Mouse (Mus musculus) adrenal gland, adult 18-20 months (tissue): ENCODE measurements around the gene Ift43. TPM values are rescaled to one million over a fixed set of nuclear protein-coding genes. Genes with fewer than 3 reads are reported as not detected.

Source experiments
- DNase-seq, 2 experiments: peaks; one replicate each; pipeline ENCODE4 v3.0.0; 2021 to 2022; ENCODE audit warnings: low spot score in 2 of 2
- total RNA-seq, 2 experiments: library from RNA; stranded (reverse); gene quantifications; 1 replicate in 1 of 2; 2 replicates in 1 of 2; pipeline ENCODE4 v1.2.3; 2021

Gene Ift43
- total RNA-seq, 2 experiments from 2014 or later, result 22.6 to 26.2 TPM

DNA sequence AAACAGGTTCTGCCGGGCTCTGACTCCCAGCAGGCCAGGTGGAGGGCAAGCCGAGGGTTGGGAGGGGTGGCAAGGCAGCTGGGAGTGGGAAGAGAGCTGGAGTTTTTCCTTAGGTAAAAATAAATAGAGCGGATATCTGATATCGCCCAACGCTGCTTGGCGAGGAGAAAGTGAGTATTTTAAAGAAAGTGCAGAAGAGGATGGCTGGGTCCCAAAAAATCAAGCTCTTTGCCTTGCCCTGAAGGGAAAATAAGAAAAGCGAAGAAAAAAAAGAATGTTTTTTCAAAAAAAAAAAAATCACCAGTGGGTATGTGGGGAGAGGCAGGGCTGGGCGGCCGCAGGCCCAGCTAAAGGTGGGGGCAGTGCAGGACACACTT is 4.2 kb upstream of the Ift43 start:
- DNase-seq, result no peak

DNA sequence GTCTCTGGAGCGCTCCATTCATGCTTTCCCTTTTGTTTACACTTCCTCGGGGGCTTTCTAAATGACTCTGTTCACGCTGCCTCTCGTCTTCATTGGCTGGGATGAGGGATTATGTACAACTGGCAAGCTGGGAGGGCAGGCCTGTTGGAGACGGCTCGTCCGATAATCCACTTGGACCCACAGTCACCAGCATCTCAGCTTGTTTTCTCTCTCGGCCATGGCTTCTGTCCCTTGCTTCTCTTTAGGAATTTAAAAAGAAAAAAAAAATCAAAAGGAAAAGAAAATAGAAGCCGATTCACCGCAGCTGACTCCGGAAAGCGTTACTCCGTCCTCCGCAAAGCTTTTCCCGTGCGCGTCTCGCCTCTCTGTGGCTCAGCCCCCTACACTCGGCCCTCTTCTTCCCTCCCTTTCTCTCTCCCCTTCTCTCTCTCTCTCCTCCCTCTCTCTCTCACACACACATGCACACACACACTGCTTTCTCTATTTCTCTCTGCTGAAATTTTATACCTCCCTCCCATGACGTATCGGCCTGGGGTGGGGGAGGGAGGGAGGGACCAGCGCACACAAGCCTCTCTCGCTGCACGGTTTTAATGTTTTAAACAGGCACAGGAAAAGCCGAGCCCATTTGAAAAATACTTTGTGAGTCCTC is 3.7 kb upstream of the Ift43 start, which contains the start of gene Tgfb3:
Gene Tgfb3, minus strand, starts transcription at position 489 of the 649 bp plus-strand sequence.
- peak in 1 of 2 experiments; percentile 45 for DNase-seq

DNA sequence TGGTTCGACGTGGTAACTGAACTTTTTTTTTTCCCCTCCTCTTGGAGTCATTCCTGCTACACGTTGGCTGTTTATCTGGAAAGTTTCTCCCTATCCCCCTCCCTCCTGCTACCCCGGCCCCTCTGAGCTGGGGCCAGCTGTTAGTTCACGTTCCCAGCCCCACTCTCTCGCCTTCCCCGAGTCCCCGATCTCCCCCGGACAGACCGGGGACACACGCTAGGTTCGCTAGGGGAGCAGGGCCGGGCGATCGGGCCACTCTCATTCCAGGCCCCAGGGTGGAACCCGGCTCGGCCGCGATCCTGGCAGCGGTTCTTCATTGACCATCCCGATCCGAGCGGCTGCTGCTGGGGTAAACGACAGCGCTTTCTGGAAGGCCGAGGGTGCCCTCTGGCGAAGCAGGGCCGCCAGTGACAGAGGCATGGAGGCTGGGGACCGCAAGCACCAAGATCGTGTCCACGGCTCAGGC is 3.1 kb upstream of the Ift43 start:
- DNase-seq, result peak; percentile 92 to 93

DNA sequence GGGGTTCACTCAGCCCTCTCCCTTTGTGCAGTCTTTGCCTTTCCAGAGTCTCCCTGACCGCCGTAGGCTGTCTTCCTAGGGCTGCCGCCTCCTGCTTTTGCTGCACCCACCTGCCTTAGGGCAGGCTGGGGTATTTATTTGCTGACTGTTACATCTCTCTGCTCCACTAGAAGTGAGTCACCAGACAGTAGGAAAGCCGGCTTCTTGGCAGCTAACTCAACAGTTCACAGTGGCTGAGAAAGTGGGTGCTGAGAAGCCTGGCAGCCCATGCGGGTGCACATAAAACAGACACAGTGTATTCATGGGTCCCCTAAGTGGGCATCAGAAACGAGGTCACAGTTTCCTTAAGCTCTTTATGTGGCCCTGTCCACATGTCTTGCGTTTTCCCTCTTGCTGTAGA is 3.5 kb downstream of the Ift43 start:
- DNase-seq, result no peak

DNA sequence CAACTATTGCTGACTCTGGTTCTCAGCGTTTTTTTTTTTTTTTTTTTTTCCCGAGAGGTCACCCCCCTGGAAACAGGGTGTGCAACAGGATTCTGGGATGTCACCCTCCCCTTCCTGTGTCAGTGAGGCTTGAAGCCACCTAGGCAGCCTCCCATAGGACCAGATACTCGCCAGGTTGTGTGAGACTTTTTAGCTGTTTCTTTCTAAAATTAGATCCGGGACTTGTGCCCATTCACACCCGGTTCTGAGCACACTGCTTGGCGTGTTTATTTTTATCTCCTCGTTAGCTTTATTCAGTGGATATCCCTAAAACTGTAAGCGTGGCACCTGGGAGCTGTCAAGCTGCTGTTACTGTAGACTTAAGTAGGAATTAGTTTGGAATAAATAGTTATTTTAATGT is 4.2 kb downstream of the Ift43 start:
- no peak for DNase-seq

DNA sequence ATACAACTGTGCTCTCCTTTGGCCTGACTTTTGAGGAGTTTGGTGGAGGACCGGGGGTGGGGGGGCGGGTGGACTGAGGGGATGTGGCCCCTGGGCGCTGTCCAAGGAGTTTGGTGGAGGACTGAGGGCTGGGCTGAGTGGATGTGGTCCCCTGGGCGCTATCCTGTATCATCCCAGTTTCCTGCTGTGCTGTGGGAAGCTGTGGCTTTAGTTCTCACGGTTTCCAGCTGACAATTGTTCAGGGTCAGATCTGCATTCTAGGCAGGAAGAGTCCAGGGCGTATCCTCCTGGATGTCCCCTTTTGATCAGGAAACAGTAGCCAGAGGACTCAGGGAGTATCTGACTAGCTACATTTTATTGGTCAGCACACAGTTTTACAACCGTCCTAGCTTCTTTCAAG is 5.7 kb downstream of the Ift43 start:
- no peak for DNase-seq

DNA sequence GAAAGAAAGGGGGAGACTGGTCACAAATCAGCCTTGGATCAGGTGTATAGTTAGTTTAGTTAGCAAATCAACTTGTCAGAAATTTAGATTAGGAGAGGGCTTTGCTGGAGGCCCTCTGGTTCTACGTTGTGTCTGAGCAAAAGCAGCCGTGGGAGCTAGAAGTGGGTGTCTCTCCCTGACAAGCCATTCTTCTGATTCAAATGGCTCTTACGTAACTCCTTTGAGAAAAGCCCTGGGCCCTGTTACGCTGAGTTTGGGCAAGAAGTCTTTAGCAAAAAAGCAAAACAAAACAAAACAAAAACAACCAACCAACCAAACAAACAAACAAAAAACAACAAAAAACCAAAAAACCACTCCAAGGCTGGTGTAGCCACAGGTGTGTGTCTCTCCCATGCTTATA is 8.4 kb downstream of the Ift43 start:
- no peak for DNase-seq

DNA sequence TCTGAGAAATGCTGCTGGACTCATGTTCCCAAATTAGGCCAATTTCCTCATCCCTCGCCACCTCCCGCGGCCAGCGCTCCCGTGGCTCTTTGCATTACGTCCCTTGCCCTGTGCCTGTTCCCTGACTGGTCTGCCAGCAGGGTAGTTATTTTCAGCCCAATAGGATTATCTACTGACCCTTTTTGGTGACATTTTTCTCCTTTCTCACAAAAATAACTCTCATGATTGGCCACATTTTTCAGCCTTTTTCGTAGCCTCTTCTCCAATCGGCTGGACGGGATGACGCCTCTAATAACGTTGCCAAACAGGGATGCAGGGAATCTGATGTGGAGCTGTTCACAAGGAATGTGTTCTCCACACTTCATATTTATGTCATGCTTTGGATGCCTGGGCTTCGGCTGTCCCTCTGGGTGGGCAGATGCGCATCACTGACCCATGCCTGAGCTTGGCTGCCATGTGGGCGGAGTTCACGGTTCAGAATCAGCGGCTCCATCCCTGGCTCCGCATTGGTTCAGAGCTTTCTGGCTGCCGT is 9.3 kb downstream of the Ift43 start:
- no peak for DNase-seq

DNA sequence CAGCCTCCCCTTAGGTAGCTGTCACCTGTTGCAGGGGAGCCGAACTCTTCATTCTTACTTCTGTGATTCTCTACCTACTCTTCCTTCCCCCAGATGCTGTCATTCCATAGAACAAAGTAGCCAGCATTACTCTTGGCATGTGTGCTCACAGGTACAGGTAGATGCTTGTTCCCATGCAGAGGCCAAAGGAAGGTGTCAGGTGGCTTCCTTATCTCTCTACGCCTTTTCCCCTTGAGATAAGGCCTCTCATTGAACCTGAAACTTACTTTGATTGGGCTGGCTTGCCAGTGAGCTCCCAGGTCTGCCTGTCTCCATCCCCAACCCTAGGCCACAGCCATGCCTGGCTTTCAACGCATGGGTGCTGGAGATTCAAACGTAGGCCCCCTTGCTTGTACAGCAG is 11.7 kb downstream of the Ift43 start:
- no peak for DNase-seq

DNA sequence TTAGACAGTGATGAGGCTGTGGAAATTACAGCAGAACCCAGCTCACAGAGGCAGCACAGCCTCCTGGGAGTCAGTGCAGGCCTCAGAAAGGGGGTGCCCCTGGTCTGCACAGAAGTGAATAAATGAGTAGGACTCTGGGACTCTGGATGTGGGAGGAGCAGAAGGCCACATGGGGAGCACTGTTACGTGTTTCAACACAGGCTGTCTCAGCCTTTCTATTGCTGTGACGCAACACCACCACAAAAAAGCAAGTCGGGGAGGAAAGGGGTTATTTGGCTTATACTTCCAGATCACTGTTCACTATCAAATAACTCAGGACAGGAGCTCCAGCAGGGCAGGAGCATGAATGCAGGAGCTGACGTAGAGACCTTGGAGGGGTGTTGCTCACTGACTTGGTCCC is 13.5 kb downstream of the Ift43 start:
- no peak for DNase-seq

DNA sequence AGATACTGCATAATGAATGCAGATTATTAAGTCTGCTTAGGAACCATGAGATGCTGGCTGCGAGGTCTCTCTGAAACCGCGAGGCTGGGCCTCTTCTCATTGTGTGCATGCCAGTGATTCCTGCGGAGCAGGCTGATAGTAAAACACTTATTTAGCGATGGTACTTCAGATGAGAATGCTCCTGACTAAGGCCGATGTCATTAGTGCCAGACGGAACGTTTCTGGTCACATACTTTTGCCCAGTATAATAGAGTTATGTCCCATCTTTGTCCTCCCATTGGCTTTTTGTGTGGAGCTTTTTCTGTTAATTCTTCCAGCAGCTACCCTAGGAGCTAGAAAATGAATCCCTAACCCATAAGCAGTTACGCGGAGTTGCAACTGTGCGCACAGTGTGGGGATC is 15.4 kb downstream of the Ift43 start:
- DNase-seq, result no peak

DNA sequence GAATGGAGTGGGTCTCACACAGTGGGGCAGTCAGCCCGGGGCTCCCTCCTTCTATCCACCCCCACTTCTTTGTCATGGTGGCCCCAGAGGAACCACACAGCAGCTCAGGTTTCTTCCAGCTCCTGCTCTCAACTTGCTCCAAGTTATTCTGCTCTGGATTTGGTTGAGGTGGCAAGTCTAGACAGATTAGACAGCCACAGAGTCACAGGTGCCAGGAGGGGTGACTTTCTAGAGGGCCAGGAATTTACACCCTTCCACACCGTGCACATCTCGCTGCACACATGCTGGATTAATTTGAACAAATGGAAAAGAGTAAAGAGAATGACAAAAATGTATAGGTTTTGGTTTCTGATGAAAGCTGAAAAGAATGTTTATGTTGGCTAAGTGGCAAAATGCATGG is 18.4 kb downstream of the Ift43 start:
- no peak for DNase-seq

DNA sequence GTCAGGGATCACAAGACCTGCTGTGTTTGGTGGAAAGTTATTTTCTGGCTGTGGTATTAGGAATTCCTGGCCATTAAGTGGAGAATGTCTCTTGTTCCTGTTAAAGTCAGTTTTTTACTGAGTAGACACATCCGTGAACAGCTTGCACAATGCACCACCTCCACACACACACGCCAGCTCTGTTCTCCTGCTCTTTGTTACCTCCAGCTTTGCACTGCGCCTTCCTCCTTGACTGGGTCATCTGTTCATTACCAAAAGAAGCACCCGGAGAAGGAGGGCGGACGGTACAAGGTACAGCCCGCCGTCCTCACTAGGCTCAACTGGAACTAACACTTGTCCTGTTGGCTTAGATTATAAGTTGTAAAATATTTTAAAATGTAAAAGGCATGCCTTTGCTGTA is 20.3 kb downstream of the Ift43 start:
- no peak for DNase-seq

DNA sequence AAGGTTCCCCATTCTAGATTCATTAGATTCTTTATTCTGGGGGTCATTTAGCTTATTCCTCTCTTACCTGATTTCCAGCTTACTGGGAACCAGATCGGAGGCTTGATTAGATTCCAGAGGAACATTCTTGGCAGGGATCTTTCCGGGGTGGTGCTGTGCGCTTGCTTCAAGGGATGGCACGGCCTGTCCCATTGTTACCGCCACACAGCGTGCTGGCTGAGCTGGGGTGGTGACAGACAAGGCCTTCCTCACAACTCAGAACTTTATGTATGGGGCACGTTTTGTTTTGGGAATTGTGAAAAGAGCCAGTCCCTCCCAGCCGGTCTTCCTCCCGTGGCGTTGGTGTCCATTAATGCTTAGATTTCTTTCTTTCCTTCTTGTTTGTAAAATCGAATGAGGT is 21.1 kb downstream of the Ift43 start:
- no peak for DNase-seq

DNA sequence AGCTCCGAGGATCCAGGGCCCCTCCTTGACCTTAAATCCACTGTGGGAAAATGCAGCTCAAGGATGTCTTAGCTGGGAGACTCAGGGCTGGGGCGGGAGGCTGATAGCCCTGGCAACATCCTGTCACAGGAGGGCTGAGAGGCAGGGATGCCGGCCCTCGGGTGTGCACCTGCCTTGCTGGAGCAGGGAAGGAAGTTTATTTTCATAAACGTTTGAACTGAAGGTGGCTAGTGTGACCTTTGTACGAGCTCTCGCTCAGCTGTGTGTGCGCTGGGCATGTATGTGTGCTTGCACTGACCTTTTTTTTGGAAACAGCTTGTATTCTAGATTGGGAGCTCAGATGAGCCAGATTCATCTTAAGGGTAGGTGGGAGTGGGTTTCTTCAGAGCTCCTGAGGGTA is 21.5 kb downstream of the Ift43 start:
- DNase-seq, result no peak

DNA sequence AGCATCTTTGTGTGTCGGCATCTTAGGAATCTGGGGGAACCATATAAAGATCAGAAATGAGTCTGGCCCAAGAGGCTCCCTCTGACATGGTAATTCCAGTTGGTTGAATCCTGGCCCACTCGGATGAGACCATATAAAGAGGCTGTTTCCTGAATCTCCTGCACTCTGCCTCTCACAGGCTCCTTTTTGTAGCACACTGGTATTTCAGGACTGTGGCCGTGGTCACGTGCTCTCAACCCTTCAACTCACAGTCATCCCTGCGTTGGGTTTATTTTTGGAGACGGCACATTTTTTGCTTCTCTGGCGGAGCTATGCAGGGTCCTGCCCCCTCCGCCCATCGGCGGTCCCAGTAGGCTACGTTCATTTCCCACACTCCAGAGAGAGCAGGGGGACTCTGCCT is 22.0 kb downstream of the Ift43 start:
- no peak for DNase-seq

DNA sequence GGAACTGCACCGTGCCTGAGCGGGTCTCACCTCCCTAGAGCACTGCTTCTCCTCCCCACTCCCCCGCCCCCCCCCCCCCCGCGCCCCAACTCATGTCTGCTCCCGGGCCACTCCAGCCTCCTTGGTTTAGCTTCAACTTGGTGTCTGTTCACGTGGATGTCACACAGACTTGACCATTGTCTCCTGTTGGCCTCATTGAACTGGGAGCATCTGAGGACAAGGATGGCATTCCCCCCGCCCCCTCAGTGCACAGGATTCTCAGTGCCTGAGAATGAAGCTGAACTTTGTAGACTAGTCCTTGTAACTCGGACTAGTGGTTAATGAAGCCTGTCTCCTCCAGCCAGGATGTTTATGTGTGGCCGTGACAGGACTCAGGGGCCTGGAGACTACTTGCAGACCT is 23.2 kb downstream of the Ift43 start:
- DNase-seq, result no peak

DNA sequence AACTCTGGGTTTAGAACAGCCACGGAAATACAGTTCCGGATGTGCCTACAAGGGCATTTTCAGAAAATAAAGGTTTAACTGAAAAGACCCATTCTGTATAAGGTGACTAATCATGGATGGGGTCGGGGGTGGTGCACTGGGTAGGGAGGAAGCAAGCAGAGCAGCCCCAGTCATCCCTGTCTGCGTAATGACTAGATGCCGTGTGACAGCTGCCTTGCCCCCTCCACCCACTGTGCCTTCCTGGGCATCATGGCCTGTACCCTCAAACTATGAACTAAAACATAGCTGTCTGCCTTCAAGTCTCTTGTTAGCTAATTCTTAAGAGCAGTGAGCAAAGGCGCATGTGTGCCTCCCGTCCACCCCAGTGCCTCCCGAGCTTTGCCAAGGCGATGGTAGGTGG is 23.7 kb downstream of the Ift43 start:
- DNase-seq, result no peak

DNA sequence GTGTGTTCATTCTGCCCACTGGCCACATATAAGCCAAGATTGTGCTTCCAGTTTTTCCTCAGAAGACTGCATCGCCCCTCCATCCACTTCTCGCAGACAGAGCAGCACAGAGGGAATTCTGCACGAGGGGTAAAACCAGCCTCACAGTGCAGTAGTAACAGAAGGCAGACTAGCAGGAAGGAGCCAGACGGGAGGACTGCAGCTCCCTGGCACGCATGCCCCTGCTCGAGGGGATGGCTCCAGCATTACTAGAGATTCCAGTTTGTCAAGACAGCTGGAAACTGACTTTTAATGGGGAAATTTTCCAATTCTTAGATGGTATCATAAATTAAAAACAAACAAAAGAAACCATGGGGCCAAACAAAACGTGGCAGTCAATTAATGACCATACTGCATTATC is 25.3 kb downstream of the Ift43 start:
- no peak for DNase-seq

DNA sequence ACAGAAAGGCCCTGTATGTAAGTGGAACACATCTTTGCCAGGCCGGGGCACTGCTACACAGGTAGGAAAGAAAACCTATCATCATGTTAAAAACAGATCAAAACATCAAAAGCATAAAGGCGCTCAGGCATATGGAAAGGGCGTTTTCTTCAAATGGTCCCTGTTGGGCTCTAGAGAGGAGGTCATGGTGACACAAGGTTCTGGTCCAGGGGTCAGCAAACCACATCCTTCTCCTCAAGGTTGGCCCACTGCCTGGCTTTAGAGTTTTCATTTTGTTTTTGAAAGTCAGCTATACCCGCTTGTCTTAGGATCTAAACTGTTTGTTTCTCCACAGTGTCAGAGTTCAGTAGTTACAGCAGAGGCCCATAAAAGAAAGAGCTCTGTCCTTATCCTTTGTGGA is 27.2 kb downstream of the Ift43 start:
- no peak for DNase-seq

DNA sequence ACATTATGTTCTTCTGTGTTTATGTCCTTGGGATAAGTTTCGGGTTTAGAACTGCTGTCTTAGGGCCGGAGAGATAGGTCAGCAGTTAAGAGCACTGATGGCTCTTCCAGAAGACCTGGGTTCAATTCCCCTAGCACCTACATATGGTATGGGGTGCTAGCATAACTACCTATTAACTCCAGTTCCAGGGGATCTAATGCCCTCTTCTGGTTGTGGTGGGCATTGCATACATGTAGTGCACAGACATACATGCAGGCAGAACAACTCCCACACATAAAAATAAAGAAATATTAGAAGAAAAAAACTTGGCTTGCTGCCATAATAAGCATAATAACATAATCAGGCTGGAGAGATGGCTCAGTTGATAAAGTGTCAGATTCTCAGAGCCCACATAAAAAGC is 28.3 kb downstream of the Ift43 start:
- no peak for DNase-seq

DNA sequence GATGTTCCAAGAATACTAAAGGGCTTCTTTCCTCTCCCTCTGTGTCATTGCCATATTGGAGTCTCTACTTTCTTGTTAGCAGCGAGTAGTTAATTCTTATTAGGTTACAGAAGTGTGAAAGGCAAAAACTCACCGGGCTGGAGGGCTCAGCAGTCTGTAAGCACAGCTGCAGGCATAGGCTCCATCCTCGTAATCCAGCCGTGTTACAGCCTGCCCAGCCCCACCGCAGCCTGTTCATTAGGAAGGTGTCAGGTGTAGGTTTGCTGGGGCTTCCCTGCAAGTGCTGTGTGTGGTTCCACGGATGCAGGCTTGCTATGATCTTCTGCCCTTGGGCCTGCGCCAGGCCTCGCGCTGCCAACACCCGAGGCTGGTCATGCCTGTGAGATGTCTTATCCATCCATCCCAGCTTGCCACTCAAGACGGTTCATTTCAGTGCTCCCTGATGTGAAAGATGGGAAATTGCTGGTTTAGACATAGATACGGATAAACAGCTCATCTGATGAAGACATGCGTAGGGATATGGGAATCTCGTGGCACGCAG is 34.0 kb downstream of the Ift43 start:
- no peak for DNase-seq

DNA sequence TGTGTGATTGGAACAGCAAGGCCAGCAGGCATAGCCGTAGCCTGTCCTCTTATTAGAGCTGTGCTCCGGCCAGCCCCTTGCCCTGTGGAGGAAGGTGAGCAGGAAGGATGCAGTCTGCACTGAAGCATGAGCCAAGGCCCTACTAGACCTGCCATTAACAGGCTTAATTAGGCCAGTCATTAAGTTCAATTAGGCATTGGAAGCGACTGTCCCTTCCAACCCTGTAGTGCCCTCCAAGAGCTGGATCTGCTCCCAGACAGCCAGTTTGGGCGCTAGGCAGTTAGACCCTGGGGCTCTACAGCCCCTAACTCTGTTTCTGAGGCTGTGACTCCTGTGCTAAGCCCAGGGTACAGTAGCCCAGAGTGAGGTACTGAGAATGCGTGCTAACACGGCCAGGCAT is 41.7 kb downstream of the Ift43 start:
- DNase-seq, result no peak
